Mouse (Mus musculus): Measurements from ENCODE around the gene Mab21l3.
"Not testable (repeated sequence)": the region's sequence is repeated elsewhere in the genome, so short reads cannot be mapped to it uniquely, and the experiment has no call there.

Mab21l3 gene

DNA sequence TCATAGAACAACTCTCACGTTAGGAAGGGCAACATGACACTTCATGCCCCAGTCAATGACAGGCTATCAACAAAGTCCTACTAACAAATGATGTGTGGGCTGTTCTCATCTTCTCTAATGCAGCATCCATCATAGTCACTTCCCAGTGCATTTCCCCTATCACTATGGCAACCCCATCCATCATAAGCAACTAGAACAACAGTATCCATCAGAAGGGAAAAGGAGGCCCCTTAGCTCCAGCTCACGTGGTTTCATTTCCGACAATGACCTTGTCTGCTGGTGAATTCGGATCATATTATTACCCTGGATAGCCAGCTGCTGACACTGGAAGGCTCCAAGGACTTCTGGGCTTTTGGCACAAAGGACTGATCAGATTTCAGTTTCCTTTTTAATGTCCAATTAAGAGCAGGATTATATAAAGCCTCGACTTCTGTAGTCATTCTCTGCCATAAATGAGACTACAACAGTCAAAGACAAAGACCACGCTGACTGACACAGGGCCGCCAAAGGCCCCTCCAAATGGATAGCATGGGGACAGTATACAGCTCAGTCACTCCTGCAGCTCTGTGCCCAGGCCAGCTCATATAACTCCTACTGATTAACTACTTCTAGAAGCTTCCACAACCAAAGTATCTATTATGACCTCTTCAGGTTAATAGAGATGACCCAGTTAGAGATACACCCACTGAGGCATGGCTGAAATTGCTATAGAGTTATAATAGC is 6.2 kb downstream of the Mab21l3 start:
- DNase-seq (ENCODE audit: low read depth, low spot score) = no peak

DNA sequence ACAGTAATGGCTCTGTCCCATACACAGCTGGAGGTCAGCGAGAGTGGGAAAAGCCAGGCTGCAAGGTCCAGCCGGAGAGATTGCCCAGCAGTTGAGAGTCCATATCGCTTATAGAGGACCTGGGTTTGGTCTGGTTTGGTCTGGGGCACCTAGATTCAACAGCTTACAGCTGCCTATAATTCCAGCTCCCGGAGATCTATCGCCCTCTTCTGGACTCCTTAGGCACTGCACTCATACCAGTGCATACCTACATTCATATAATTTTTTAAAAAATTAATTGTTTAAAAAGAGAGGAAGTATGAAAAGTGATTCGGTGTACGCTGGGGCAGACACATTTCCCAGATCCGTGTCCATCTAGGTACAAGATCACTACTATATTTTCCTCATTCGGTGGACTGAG is 9.4 kb downstream of the Mab21l3 start:
- no peak for DNase-seq (ENCODE audit: low read depth, low spot score)

- DNase-seq (ENCODE audit: low read depth, low spot score) = no peak
Observed at GRCm38 (mm10) chr3:101836971-101837370, 11.8 kb downstream of the Mab21l3 start.

GRCm38 (mm10) chr3:101836532-101836931 is 12.2 kb downstream of the Mab21l3 start:
- no peak for DNase-seq (ENCODE audit: low read depth, low spot score)

GRCm38 (mm10) chr3:101836045-101836444 is 12.7 kb downstream of the Mab21l3 start:
- DNase-seq (ENCODE audit: low read depth, low spot score) = no peak

DNA sequence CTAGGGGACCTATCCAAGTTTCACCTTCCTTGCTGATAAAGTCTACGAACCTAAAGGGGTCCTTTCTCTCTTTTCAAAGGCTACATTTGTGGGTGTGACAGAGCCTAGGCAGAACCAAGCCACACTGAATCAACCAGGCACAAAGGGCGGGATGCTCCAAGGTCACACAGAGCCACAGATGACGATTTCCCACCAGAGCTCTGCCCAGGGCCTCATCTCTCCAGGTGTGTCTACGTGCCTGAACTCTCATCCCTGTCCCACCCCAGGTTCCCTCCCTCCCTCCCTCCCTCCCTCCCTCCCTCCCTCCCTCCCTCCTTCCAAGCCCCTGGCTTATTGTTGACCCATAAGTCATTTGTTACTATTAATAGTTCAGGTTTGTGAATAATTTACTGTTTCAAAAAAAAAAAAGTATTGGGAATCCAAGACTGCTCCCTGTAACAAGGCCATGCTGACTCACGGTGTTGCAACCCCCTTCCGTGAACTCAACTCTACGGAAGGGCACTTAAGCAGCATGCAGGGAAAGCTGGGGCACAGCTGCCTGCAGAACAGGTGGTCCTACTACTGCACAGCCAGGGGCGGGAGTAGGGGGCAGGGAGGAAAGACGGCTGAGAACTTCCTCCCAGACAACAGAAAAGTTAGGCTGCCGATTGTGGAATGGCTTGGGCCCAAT is 17.4 kb downstream of the Mab21l3 start:
- no peak for DNase-seq (ENCODE audit: low read depth, low spot score)

DNA sequence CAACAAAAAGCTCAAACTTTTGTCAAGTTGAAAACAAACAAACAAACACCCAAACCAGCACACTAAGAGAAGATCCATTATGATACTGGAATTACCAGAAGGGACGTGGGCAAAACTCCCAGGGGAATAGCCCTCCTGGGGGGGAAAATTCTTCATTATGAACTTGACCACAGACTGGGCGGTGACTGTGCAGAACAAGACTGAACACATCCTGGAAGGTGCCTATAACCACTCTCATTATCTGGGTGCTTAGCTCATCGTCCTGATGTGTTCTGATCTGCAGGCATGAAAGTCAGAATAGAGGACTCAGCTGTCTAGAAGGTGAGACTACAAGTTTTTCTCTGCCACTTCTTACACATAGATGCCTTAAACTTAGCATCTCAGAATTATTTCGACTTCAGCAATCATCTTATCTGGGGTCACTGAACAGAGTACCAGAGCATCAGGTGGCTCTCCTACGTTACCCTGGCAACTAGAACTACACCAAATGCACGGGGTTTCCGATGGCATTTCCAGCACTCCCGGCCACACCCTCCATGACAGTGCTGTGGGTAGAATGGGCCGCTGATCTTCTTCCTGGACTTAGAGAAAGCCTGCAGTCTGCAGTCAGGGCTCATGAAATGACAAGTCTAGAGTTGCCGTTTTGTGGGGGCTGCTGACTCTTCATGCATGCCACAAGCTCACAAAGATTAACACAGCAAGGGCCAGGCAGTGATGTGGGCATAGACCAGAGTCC is 18.7 kb downstream of the Mab21l3 start:
- no peak for DNase-seq (ENCODE audit: low read depth, low spot score)

- no peak for DNase-seq (ENCODE audit: low read depth, low spot score)
Observed at GRCm38 (mm10) chr3:101828595-101828994, 20.2 kb downstream of the Mab21l3 start.

DNA sequence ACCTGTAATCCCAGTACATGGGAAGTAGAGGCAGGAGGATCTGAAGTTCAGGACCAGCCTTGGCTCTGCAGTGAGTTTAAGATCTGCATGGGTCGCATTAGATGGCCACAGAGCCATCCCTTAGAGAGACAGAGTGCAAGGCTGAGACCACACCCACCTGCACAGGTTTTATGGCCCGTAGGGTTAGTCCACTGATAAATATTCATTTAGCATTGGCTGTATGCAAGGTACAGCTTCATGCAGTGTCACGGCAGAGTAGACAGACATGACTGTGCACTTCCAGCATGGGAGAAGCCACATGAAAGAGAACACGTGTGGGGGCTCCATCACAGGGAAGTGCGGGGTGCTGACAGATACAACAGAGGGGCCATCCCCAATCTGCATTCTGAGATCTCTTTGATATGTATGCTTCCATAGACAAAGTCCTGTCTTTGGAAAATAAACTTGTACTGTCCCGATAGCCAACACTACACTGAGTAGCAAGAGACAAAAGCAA is 21.5 kb downstream of the Mab21l3 start:
- no peak for DNase-seq (ENCODE audit: low read depth, low spot score)

- DNase-seq (ENCODE audit: low read depth, low spot score) = no peak
Observed at GRCm38 (mm10) chr3:101824338-101824737, 24.4 kb downstream of the Mab21l3 start.

DNA sequence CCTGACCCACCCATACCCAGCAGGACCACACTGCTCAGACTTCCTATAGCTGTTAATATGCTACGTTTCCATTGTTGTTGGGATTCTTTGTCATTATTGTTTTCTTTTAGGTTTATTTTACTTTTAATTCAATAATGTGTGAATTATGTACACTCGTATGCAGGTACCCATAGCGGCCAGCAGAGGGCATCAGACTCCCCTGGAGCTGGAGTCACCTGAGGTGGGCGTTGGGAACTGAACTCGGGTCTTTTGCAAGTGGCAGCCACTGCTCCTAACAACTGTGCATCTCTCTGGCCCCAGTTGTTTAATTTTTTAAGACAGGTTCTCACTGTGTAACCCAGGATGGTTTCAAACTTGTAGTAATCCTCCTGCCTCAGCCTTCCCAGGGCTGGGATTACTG is 26.7 kb downstream of the Mab21l3 start:
- no peak for DNase-seq (ENCODE audit: low read depth, low spot score)

DNA sequence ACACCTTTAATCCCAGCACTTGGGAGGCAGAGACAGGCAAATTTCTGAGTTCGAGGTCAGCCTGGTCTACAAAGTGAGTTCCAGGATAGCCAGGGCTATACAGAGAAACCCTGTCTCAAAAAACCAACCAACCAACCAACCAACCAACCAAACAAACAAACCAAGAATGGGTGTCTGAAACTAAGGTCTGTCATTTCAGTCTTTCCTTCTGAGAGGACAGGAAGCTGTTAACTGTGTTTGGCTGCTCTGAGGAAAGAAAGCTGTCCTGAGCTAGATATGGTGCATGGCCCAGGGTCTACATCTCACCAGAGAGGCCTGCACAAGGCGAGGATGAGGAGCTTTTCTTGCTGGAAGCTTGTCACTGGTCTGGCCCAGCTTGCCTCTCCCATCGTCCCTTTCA is 28.1 kb downstream of the Mab21l3 start:
- DNase-seq (ENCODE audit: low read depth, low spot score) = not testable (repeated sequence)

DNA sequence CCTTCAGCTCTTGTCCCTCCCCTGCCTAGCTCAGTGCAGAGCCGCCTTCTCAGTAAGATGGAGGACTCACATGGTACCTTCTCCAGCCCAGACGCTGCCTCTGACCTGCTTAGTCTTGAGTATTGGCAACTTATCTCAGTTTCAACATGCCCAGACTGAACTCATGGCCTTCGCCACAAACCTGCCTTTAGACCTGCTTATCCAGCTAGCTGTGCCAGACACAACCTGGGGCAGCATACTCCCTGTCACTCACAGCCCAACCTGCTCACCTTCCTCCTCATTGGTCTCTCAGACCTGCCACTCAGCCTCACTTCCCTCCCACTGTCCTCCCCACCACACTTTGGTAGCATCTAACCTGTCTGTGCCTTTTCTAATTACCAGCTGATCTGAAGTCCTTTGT is 32.8 kb downstream of the Mab21l3 start:
- no peak for DNase-seq (ENCODE audit: low read depth, low spot score)

DNA sequence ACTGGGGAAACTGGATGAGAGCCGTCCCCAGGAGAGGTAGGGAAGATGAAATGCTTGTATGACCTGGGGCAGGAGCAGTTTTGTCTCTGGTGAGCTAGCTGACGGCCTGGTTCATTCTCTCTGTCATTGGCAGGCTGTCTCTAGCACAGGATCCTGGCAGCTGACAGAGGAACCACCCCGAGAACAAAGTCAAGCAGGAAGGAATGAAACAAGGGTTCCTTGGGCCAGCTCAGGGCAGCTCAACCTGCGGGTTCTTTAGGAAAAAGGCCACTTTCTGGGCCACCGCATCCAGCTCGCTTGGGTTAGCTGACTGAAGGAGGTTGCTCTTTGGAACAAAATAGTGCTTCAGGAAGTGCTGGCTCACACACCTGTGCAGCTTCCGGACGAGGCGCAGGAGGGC is 34.0 kb downstream of the Mab21l3 start:
- no peak for DNase-seq (ENCODE audit: low read depth, low spot score)

DNA sequence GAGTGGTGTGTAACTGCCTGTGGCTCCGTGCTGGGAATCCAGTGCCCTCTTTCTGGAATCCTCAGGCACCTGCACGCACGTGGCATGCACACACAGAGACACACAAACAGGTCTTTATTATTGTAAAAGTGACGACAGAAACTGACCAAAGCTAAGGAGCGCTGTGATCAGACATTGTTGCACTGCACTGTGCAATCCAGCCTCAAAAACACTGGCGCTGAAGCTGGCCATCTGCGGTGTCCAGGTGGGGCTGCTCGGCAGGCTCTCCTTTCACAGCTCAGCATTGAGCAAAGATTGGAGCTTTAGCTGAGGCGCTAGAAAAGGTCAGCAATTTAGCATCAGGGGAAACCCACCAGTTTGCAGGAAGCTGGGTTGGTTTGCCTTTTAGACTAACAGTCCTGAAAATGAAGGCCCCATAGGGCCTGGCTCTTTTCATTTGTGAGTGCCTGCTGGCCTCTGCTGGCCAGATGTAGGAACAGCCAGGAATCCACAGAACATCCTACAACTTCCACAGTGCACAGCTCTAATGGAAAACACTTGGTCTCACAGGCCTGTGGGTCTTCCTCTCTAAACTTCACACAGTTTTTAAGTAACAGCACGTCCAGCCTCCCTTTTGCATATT is 36.3 kb downstream of the Mab21l3 start:
- DNase-seq (ENCODE audit: low read depth, low spot score) = peak; percentile 82

- no peak for DNase-seq (ENCODE audit: low read depth, low spot score)
Observed at GRCm38 (mm10) chr3:101811931-101812330, 36.8 kb downstream of the Mab21l3 start.

GRCm38 (mm10) chr3:101807646-101808045 is 41.1 kb downstream of the Mab21l3 start:
- DNase-seq (ENCODE audit: low read depth, low spot score) = no peak

DNA sequence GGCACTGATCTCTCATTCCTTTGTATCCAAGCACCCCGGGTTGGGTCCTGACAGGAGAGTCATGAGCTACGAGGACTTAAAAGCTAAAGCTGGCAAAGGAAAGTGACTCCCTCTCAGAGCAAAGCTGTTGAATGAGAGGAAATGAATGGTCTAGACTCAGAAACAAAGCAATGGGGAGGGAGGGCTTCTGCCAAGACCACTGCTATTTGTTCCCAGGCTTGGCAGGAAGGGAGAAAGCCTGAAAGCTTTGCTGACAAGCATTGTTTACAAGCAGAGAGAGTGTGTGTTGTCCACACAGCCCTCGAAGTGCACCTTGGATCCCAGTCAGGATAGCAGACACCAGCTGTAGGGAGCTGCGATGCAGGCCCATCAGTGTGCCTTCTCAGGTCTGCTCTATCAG is 41.8 kb downstream of the Mab21l3 start:
- DNase-seq (ENCODE audit: low read depth, low spot score) = no peak

DNA sequence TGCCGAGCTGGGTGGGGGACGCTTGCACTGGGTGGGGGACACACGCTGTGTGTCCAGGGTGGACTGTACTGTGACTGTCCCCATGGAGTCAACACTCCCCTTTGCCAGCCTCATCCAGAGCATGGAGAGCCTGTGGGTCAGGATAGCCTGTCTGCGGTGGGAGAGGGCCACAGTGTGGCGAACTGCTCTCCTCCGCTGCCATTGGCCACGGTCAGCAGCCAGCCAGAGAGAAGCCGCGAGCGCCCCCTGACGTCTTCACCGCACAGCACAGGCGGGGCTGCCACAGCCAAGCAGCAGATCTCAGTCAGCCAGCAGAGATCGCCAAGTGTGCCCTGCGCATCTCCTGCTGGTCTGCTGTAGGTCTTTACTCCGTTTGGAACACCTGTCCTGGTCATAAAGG is 42.6 kb downstream of the Mab21l3 start:
- peak; percentile 85 for DNase-seq (ENCODE audit: low read depth, low spot score)

DNA sequence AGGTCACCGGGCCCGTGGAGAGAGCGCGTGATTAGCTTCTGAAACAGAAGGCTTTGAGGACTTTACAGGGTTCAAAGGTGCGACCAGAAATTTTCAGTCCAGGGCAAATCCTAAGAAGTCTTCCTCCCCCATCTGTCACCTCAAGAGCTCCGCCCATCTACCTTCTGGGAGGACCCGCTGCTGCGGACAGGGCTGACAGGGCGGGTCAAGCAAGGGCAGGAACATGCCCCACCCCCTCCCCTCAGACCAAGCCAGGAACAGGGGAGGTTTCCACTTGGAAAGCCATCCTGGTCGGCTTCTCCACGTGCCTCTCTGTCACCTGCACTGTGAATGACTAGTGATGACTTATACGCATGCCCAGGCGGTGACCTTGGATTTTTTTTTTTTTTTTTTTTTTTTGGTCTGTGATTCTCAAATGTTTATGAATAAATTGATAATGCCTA is 43.2 kb downstream of the Mab21l3 start:
- no peak for DNase-seq (ENCODE audit: low read depth, low spot score)

- no peak for DNase-seq (ENCODE audit: low read depth, low spot score)
Observed at GRCm38 (mm10) chr3:101804971-101805561, 43.7 kb downstream of the Mab21l3 start.

DNA sequence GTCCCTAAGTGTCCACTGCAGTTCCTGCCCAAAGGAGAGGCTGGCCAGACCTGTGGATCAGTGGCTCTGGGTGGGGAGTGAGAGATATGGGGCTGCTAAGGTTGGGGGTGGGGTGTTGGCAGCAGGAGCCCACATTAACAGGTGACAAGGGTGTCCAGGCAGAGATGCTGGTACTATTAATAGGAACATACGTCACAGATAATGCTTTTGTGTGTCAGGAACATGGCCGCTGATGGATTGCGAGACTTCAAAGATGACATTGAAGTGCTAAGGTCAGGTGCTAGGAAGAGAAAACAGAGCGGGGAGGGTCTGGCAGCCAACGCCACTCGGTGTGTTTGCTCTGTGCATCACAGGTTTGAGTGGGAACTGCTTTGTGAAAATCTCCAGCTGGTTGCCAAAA is 44.4 kb downstream of the Mab21l3 start:
- no peak for DNase-seq (ENCODE audit: low read depth, low spot score)

All from CD4-positive, CD25-positive, alpha-beta regulatory T cell, adult 2 months (primary cell).